Mouse (Mus musculus): ENCODE data around the gene Cdyl.

- TF ChIP-seq CTCF (IDR thresholded peaks at IDR 0.05; ENCODE audit: low read depth, low read length) (no peak), GATA1 (IDR thresholded peaks at IDR 0.05; ENCODE audit: borderline replicate concordance, low read length) (no peak), TAL1 (conservative IDR thresholded peaks at IDR 0.05; ENCODE audit: low read depth, low read length) (no peak), POLR2AphosphoS5 (IDR thresholded peaks at IDR 0.05; ENCODE audit: insufficient replicate concordance, low read depth, low read length) (no peak), GATA2 (IDR thresholded peaks at IDR 0.05; ENCODE audit: borderline replicate concordance, low read depth, low read length) (no peak)
Measured at GRCm38 (mm10) chr13:35812191-35812440, 152.5 kb downstream of the Cdyl start.
